Mouse (Mus musculus): ENCODE data around the gene Trmt2a. TPM values are rescaled to one million over a fixed set of nuclear protein-coding genes. Genes with fewer than 3 reads are reported as not detected.

Gene Trmt2a
- total and polyA plus RNA-seq, 2 experiments from 2014 or later, result 30.6 to 31.6 TPM

DNA sequence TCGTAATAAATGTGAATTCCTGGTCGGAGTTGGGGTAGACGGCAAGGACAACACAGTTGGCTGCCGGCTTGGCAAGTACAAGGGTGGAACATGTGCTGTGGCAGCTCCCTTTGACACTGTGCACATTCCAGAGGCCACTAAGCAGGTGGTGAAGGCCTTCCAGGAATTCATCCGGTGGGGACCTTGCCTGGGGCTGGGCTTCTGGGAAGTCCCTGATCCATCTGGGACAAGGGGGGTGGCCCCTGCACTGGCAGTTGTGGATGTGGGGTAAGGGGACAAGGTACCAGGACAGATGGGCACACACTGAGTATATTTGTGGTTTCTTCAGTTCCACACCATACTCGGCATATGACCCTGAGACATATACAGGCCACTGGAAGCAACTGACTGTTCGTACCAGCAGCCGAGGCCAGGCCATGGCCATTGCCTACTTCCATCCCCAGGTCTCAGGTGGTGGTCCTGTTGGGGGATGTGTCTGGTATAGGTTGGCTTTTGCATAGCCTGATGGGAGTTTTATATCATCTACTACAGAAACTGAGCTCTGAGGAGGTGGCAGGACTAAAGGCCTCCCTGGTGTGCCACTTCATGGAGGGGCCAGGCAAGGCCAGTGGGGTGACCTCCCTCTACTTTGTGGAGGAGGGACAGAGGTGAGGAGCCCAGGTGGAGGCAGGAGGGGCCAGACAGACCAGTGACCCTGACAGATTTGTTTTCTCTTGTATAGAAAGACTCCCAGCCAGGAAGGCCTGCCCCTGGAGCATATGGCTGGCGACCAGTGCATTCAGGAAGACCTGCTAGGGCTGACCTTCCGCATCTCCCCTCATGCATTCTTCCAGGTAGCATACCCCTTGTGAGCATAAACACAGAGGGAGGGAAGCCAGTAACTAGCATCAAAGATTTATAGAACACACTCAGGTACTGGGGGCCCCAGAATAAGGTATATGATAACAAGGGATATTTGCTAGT, 2.6 kb downstream of the Trmt2a start:
- TF ChIP-seq CTCF (IDR thresholded peaks at IDR 0.05; ENCODE audit: low read depth) (no peak), EP300 (IDR thresholded peaks at IDR 0.05; ENCODE audit: low read depth) (no peak)
- Histone ChIP-seq H3K27ac (ENCODE audit: low read depth) (no peak overlapping the region), H3K27me3 (ENCODE audit: control insufficient read depth, insufficient read depth, low read length) (no peaks in the 10 kb centered on the region), H3K9me3 (replicated peaks; ENCODE audit: control insufficient read depth, low read length) (no peaks in the 10 kb centered on the region), H3K4me1 (ENCODE audit: control insufficient read depth, insufficient read depth) (peaks cover 20% of the 10 kb centered on the region), H3K9ac (replicated peaks; ENCODE audit: low read depth, low read length) (no peak overlapping the region), H3K36me3 (replicated peaks; ENCODE audit: control insufficient read depth, insufficient read depth, low read length) (peaks cover 62% of the 10 kb centered on the region), H3K4me2 (ENCODE audit: low read depth, low read length) (0 out of 2 replicates have a peak overlapping the region, but pooled peaks have one; percentile 88), H3K4me3 (ENCODE audit: low read depth, low read length) (no peak overlapping the region)
- ATAC-seq (ENCODE audit: insufficient read depth, low read depth) (no peak), DNase-seq (ENCODE audit: low spot score) (no peak)
- WGBS, result 49% methylated on average over 10 of the region's 10 CpGs

DNA sequence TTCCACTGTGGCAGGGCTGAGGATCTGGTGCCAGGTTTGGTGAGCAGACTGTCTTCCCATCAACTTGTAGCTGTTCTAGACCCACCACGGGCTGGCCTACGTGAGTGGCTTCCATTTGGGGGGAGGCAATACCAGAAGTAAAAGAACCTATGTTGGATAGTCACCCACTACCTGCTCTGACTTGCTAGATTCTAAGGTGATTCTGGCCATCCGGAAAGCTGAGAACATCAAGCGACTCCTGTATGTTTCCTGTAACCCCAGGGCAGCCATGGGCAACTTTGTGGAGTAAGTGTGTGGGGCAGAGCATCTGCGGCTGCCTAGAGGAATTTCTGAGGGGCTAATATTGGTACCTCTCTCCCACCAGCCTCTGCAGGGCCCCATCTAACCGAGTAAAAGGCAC, 4.3 kb downstream of the Trmt2a start:
- Histone ChIP-seq H3K27me3 (ENCODE audit: control insufficient read depth, insufficient read depth, low read length) (no peaks in the 10 kb centered on the region), H3K9ac (replicated peaks; ENCODE audit: low read depth, low read length) (no peak overlapping the region), H3K36me3 (replicated peaks; ENCODE audit: control insufficient read depth, insufficient read depth, low read length) (peaks cover 70% of the 10 kb centered on the region), H3K4me2 (ENCODE audit: low read depth, low read length) (no peak overlapping the region), H3K27ac (ENCODE audit: low read depth) (no peak overlapping the region), H3K4me3 (ENCODE audit: low read depth, low read length) (no peak overlapping the region), H3K9me3 (replicated peaks; ENCODE audit: control insufficient read depth, low read length) (no peaks in the 10 kb centered on the region), H3K4me1 (ENCODE audit: control insufficient read depth, insufficient read depth) (peaks cover 10% of the 10 kb centered on the region)
- ATAC-seq (ENCODE audit: insufficient read depth, low read depth), result no peak
- TF ChIP-seq CTCF (IDR thresholded peaks at IDR 0.05; ENCODE audit: low read depth) (no peak), EP300 (IDR thresholded peaks at IDR 0.05; ENCODE audit: low read depth) (no peak)
- DNase-seq (ENCODE audit: low spot score), result no peak
- WGBS, result 77% methylated on average over 6 of the region's 6 CpGs

DNA sequence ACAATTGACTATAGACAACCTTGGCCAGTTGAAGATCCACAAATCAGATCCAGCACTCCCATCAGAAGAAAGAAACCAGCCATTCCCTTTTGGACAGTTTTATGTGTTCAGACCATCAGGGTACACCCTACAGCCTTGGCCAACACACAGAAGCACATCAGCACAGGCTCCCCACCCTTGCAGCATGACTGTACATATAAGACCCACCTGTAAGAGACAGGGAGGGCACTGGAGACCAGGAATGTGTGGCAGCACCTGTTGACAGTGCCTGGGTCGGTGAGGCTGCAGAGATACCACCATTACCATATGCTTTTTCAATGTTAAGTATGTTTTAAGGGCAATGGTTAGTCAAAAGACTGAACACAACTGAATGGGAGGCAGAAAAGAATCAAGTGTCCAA, 5.4 kb downstream of the Trmt2a start:
- TF ChIP-seq EP300 (IDR thresholded peaks at IDR 0.05; ENCODE audit: low read depth) (no peak), CTCF (IDR thresholded peaks at IDR 0.05; ENCODE audit: low read depth) (no peak)
- ATAC-seq (ENCODE audit: insufficient read depth, low read depth) (no peak), DNase-seq (ENCODE audit: low spot score) (no peak)
- 77% methylated on average over 1 of the region's 1 CpGs for WGBS
- H3K27ac ChIP-seq (ENCODE audit: low read depth), result no peak overlapping the region
- no peak overlapping the region for H3K9ac ChIP-seq (replicated peaks; ENCODE audit: low read depth, low read length)
- no peak overlapping the region for H3K4me3 ChIP-seq (ENCODE audit: low read depth, low read length)
- no peaks in the 10 kb centered on the region for H3K9me3 ChIP-seq (replicated peaks; ENCODE audit: control insufficient read depth, low read length)
- H3K4me2 ChIP-seq (ENCODE audit: low read depth, low read length), result no peak overlapping the region
- H3K27me3 ChIP-seq (ENCODE audit: control insufficient read depth, insufficient read depth, low read length), result no peaks in the 10 kb centered on the region
- H3K36me3 ChIP-seq (replicated peaks; ENCODE audit: control insufficient read depth, insufficient read depth, low read length), result peaks cover 79% of the 10 kb centered on the region
- H3K4me1 ChIP-seq (ENCODE audit: control insufficient read depth, insufficient read depth), result peaks cover 9% of the 10 kb centered on the region

DNA sequence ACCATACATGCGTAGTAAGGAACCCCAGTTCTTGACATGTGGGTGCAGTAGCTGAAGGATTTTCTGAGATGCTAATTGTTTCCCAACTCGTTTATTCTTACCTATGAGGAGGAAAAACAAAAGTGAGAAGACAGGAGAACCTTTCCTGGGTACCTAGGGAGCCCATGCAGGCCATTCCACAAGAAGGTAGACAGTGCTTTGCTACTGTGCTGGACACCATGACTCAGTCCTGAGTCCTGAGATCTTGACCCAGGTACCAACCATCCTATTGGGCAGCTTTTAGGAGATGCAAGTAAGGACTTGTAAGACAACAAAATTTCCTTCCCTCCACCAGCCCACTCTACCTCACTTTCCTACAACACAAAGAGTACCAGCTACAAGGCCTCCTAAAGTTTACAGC, 9.7 kb downstream of the Trmt2a start, which contains the start of gene Gm49776:
Gene Gm49776 (minus strand): TSS at position 101 of the 400 bp plus-strand sequence.
- no peaks in the 10 kb centered on the region for H3K9me3 ChIP-seq (replicated peaks; ENCODE audit: control insufficient read depth, low read length)
- ATAC-seq (ENCODE audit: insufficient read depth, low read depth), result no peak
- no peak within 1 kb of the TSS for H3K9ac ChIP-seq (replicated peaks; ENCODE audit: low read depth, low read length)
- no peak within 1 kb of the TSS for H3K4me3 ChIP-seq (ENCODE audit: low read depth, low read length)
- H3K27ac ChIP-seq (ENCODE audit: low read depth), result no peak within 1 kb of the TSS
- no peak for DNase-seq (ENCODE audit: low spot score)
- peaks cover 88% of the 10 kb centered on the region for H3K36me3 ChIP-seq (replicated peaks; ENCODE audit: control insufficient read depth, insufficient read depth, low read length)
- H3K4me2 ChIP-seq (ENCODE audit: low read depth, low read length), result no peak within 1 kb of the TSS
- no peaks in the 10 kb centered on the region for H3K4me1 ChIP-seq (ENCODE audit: control insufficient read depth, insufficient read depth)
- H3K27me3 ChIP-seq (ENCODE audit: control insufficient read depth, insufficient read depth, low read length), result no peaks in the 10 kb centered on the region
- TF ChIP-seq EP300 (IDR thresholded peaks at IDR 0.05; ENCODE audit: low read depth) (no peak), CTCF (IDR thresholded peaks at IDR 0.05; ENCODE audit: low read depth) (no peak)
- 92% methylated on average over 2 of the region's 2 CpGs for WGBS

DNA sequence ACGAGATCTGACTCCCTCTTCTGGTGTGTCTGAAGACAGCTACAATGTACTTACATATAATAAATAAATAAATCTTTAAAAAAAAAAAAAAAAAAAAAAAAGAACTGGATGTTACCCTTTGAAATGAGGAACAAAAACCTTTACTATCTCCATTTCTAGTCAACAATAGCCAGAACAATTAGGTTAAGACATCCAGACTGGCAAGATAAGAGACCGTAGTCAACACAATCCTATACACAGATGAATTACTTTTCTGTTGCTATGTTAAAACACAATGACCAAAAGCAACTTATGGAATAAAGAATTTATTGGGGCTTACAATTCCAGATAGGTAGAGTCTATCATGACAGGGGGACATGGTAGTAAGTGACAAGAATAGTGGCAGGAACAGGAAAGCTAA, 16.5 kb downstream of the Trmt2a start:
- WGBS, result 96% methylated on average over 1 of the region's 2 CpGs
- H3K36me3 ChIP-seq (replicated peaks; ENCODE audit: control insufficient read depth, insufficient read depth, low read length), result peaks cover 76% of the 10 kb centered on the region
- TF ChIP-seq EP300 (IDR thresholded peaks at IDR 0.05; ENCODE audit: low read depth), result no peak
- no peak for TF ChIP-seq CTCF (IDR thresholded peaks at IDR 0.05; ENCODE audit: low read depth)
- no peaks in the 10 kb centered on the region for H3K4me1 ChIP-seq (ENCODE audit: control insufficient read depth, insufficient read depth)
- H3K4me2 ChIP-seq (ENCODE audit: low read depth, low read length), result no peak overlapping the region
- H3K4me3 ChIP-seq (ENCODE audit: low read depth, low read length), result no peak overlapping the region
- H3K9me3 ChIP-seq (replicated peaks; ENCODE audit: control insufficient read depth, low read length), result no peaks in the 10 kb centered on the region
- DNase-seq (ENCODE audit: low spot score) (no peak), ATAC-seq (ENCODE audit: insufficient read depth, low read depth) (no peak)
- no peaks in the 10 kb centered on the region for H3K27me3 ChIP-seq (ENCODE audit: control insufficient read depth, insufficient read depth, low read length)
- H3K27ac ChIP-seq (ENCODE audit: low read depth), result no peak overlapping the region
- no peak overlapping the region for H3K9ac ChIP-seq (replicated peaks; ENCODE audit: low read depth, low read length)
